Mouse (Mus musculus): ENCODE results near the gene Dct.

Gene Dct
- long read RNA-seq, experiment 1 = 0 reads
- long read RNA-seq, experiment 2 = 0 reads

GRCm38 (mm10) chr14:118051975-118052630, at the start of gene Dct:
Dct (minus strand) TSS chr14:118052244.
- intact Hi-C loops (cut with DNase I) = no loop called here

GRCm38 (mm10) chr14:118101227-118101990, 49.4 kb upstream of the Dct start:
- intact Hi-C loops (cut with DNase I) = no loop called here

DNA sequence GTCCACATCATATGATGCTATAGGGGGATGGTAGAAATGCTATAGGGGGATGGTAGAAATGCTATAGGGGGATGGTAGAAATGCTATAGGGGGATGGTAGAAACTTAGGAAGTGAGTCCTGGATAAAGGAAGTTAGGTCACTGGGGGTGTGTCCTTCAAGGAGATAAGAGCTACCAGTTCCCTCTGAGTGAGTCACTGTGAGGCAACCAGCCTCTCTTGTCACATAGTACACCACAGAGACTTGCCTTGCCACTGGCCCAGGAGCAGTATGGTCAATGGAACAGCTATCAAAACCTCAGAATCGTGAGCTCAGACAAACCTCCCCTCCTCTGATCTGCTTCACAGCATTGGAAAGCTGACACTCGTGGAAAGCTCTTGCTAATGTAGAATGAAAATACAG, 46.2 kb upstream of the Dct start:
- intact Hi-C loops (cut with DNase I) = no loop called here

DNA sequence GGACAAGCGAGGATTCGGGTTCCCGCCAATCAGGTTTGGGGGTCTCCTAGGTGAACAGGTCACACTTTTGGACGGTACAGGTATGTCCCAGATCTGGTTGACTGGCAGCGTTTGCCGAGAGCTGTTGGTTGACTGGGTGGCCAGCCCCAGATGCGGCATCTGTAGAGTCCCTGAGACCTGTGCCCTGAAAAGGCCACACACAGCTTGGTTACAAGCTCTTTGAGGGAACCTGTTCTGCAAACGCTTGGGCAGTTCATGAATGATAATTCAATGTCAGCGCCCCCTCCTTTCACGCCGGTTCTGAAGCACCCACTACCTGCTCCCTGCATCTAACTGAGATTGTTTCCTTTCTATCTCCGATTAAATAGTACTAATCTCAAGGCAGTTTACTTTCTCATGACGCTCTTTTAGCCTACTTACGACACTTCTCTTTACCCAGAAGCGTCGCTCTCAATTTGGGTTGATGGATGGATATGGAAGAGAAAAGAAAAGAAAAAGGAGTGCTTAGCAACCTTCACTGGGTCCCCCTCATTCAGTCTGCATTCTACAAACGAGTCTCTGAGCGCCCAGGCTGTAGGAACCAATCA, 37.9 kb upstream of the Dct start:
- intact Hi-C loops (cut with DNase I) = loop anchor here (2.0 to 5.0 kb wide), 2 partner anchors 23 to 42 kb away; partner anchors contain the start of gene Tgds

DNA sequence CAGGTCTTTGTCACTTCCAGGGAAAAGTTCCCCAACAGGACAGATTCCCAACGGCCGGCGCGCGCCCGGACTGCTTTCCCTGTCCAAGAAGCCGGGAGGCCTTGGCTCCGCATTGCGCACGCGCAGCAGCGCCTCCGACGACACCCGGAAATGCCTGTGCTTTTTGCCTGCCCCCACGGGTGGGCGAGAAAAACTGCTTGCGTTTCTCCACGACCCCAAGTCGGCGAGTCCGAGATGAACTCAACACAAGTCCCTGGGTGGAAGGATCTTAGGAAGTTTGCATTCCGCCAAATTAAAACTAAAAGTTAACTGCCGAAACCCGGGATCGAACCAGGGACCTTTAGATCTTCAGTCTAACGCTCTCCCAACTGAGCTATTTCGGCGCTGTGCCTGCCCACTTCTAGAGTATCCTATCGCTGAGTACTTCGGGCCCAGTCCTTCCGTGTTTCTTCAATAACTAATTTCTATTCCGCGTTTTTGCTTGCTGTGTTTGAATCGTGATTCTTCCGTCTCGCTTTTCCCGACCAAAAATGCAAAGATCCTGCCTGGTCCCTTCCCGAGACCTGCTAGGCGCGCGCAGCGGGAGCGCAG, 37.3 kb upstream of the Dct start:
- intact Hi-C loops (cut with DNase I) = loop anchor here (2.0 kb wide), 1 partner anchor 23 kb away; no protein-coding TSS in a partner anchor

DNA sequence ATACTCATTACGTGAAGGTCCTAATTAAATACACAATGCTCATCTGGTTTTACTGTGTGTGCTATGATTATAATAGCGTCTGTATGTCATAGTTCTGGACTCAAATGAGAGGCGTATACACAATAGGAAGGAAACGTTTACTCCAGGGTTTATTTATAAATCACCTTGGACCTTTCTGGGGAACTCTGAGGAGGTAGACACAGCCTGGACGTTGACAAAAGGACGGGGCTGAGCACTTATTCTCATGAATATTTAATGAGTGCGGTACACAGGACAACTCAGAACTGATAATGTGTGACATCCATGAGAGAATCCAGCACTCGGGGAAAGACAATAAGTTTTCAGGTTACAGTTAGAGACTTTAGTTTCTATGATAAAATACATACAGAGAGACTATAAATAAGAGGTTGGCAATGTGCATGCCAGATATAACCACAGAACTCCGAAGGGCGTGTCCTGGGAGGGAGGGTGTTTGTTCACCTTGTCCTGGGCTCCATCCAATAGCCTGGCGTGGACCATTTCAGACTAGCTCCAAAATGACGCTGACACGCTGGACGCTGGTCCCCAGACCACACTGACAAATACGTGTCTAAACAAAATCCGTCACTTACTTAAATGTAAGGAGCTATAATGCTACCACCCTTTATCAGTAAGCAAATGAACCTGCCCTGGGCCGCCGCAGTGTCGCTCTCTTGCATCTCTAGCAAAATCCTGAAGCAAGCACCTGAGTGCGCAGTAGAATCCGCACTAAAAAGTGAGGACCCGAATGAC, 36.6 kb upstream of the Dct start:
- intact Hi-C loops (cut with DNase I) = loop anchor here (2.0 kb wide), 1 partner anchor 24 kb away; no protein-coding TSS in a partner anchor

DNA sequence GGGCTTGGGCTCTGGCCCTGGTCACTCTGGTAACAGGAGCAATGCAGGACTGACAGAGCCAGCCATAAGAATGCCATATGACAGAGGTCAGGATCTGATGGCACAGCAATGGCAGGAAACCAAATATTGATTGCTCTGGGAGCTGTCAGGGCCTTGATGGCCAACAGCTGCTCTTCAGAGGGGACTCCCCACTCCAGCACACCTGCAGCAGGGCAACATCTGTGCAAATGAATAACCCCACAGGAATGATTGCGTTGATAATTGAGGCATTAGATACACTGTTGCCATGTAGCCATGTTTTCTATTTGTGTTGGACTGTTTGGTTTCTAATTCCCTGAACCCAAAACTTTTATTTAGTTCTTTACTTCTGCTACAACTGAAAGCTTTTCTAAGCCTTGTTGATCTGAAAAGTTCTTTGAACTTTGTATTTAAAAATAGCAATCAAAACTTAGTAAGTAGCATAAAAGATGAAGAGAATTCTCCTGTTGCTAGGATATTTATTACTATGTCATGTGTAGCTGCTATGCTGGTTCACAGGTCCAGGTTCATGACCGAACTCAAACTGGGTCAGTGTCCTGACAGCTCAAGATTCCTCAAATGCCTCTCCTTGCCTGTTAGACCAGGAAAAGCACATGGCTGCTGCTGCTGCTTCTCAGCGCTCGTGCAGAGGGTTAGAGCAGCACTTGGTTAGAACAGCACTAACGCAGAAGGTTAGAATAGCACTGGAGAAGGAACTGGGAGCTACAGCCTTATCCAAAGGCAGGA, 34.4 kb upstream of the Dct start:
- intact Hi-C loops (cut with DNase I) = no loop called here

GRCm38 (mm10) chr14:118083851-118084250, 31.8 kb upstream of the Dct start:
- intact Hi-C loops (cut with DNase I) = no loop called here

DNA sequence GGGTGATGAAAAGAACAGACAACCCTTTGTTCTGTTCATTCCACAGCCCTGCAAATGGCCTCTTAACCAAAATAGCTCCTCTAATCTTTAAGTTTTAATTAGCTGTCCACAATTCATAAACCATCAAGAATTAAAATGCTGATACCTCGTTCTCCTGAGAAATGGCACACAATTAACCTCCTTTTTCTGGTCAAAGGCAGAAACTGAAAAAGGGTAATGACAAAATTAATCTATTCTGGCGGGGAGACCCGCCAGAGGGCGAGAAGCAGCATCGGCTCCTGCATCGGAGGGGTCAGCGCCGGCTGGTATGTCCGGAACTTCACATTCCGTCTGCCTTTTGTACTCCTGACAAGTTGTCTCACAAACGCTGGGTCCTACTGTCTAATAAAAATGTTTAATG, 28.6 kb upstream of the Dct start:
- intact Hi-C loops (cut with DNase I) = no loop called here

DNA sequence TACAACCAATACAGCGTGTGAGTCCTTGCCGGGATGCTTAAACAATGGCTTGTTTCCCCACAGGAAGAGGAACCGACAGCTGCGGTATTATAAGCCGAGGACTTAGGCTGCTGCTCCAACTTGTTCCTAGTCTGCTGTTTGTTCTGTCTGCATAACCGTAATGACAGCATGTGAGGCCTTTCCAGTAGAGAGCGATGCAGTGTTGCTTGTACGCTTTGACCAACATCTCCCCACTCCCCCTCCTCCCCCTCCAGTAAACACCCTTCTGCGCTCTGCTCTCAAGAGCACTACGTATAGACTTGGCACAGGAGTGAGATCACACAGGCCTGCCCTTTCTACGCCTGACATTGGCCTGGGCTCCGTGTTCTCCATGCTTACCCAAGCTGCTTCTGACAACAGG, 18.1 kb upstream of the Dct start:
- intact Hi-C loops (cut with DNase I) = no loop called here

DNA sequence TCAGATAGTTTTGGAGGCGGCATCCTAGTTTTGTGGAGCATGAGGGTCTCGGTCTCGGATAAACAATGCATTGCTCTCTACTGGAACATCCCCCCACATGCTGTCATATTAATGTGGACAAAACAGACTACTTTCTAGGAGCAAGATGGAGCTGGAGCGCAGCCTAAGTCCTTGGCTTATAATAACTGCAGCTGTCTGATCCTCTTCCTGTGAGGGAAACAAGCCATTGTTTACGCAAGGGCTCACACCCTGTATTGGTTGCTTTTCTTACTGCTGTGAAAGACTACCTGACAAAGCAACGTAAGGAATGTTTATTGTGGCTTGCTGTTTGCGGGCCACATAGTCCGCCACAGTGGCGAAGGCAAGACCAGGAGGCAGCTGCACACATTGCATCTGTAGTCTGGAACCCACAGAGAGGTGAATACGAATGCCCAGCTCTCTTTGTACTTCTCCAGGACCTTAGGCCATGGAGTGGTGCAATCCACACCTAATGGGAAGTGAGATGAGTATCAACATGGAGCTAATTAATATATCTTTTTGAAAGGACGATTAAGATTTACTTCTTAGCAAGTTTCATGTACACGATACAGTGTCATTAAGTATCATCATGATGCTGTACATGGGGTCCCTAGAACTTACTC, 17.5 kb upstream of the Dct start:
- intact Hi-C loops (cut with DNase I) = no loop called here

GRCm38 (mm10) chr14:118061766-118062432, 9.9 kb upstream of the Dct start:
- intact Hi-C loops (cut with DNase I) = no loop called here

- intact Hi-C loops (cut with DNase I) = no loop called here
Observed at GRCm38 (mm10) chr14:118058581-118058886, 6.5 kb upstream of the Dct start.

- intact Hi-C loops (cut with DNase I) = no loop called here
Observed at GRCm38 (mm10) chr14:118057696-118058580, 5.9 kb upstream of the Dct start.

DNA sequence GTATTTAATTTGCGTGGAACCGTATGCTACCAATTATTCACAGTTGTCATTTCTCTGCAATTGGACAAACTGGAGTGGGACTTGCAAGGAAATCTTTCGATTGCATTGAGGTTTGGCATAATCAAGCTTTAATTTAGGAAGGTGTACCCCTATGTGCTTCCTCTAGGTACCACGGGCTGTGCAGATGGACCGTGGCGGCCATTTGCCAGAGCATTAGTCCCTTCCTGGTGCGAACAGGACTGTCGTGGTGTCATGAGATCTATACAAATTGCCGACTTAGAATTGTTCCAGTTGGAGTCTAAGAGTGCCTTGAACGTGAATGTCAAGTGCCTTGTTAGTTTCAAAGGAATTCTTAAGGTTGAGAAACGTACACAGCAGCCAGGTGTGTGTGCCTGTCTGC, 726 bp upstream of the Dct start:
- intact Hi-C loops (cut with DNase I) = no loop called here

GRCm38 (mm10) chr14:118051396-118051795, 648 bp downstream of the Dct start:
- intact Hi-C loops (cut with DNase I) = no loop called here

GRCm38 (mm10) chr14:118050990-118051389, 1.1 kb downstream of the Dct start:
- intact Hi-C loops (cut with DNase I) = no loop called here

GRCm38 (mm10) chr14:118050431-118050830, 1.6 kb downstream of the Dct start:
- intact Hi-C loops (cut with DNase I) = no loop called here

Measured in adrenal gland (tissue).